ENCODE assay signal across 15 mouse cellular contexts in genomic region chr1:132121895-132122294, GRCm38 (mm10). TPM values are rescaled to one million over a fixed set of nuclear protein-coding genes. Genes with fewer than 3 reads are reported as not detected.
DNase-seq lines count a peak whose midpoint lies in the region; ATAC-seq and TF ChIP-seq lines count a peak whose summit lies in the region.
"Had no signal": no experiment of that assay in that cellular context is flagged by ENCODE, and none has a peak within 500 bp of the region (broad histone marks: within the 10 kb centered on the region; RNA-seq: fewer than 3 reads in every experiment).

No protein-coding gene starts in this region.

- no peaks in the 10 kb centered on the region for H3K36me3 ChIP-seq in forebrain, embryonic 16.5 days (ENCODE audit: control insufficient read depth, insufficient read depth)
- no peaks in the 10 kb centered on the region for H3K36me3 ChIP-seq in limb, embryonic 13.5 days
- H3K36me3 ChIP-seq: heart, embryonic 15.5 days; limb, embryonic 12.5 days; midbrain, embryonic 10.5 days had no signal

- H3K9me3 ChIP-seq in forebrain, embryonic 16.5 days (ENCODE audit: control insufficient read depth, low read length) = no peaks in the 10 kb centered on the region
- no peaks in the 10 kb centered on the region for H3K9me3 ChIP-seq in limb, embryonic 13.5 days
- H3K9me3 ChIP-seq: heart, embryonic 15.5 days; limb, embryonic 12.5 days; midbrain, embryonic 10.5 days had no signal

- H3K27ac ChIP-seq in gastrocnemius, adult 2 months = no peak overlapping the region
- H3K27ac ChIP-seq in forebrain, embryonic 16.5 days (ENCODE audit: low read length) = no peak overlapping the region
- H3K27ac ChIP-seq in limb, embryonic 13.5 days = no peak overlapping the region
- H3K27ac ChIP-seq: heart, adult 2 months; heart, embryonic 15.5 days; limb, embryonic 12.5 days; liver, embryonic 14.5 days; macrophage had no signal

- H3K4me3 ChIP-seq in gastrocnemius, adult 2 months = no peak overlapping the region
- H3K4me3 ChIP-seq in forebrain, embryonic 16.5 days (replicated peaks; ENCODE audit: low read length) = no peak overlapping the region
- no peak overlapping the region for H3K4me3 ChIP-seq in limb, embryonic 13.5 days
- H3K4me3 ChIP-seq: heart, adult 2 months; heart, embryonic 15.5 days; limb, embryonic 12.5 days; midbrain, embryonic 10.5 days had no signal

- ATAC-seq in forebrain, embryonic 16.5 days = peak; percentile 49
- 0 out of 2 replicates have a peak, but pooled peaks have one; percentile 17 for ATAC-seq in limb, embryonic 13.5 days (ENCODE audit: low FRiP score, low read depth)
- ATAC-seq: intestine, postnatal 0 days had no signal

- peaks cover 16% of the 10 kb centered on the region; the same call in 1 of the 2 replicates for H3K4me1 ChIP-seq in forebrain, embryonic 16.5 days (replicated peaks; ENCODE audit: control insufficient read depth, insufficient read depth, low read length)
- H3K4me1 ChIP-seq in limb, embryonic 13.5 days = peaks cover 12% of the 10 kb centered on the region; the same call in 1 of the 2 replicates

- H3K27me3 ChIP-seq in forebrain, embryonic 16.5 days (replicated peaks; ENCODE audit: control insufficient read depth, insufficient read depth, low read length) = no peaks in the 10 kb centered on the region
- H3K27me3 ChIP-seq in limb, embryonic 13.5 days = 0 out of 2 replicates have a peak, but pooled peaks cover 3% of the 10 kb centered on the region
- H3K27me3 ChIP-seq: heart, embryonic 15.5 days; limb, embryonic 12.5 days had no signal

- peak; percentile 33 for DNase-seq in gastrocnemius, postnatal 14 days
- no peak for DNase-seq in gastrocnemius, adult 2 months
- DNase-seq in right cerebral cortex, adult 18-20 months = peak; percentile 35
- DNase-seq in right cerebral cortex, postnatal 25 days = no peak
- no peak for DNase-seq in kidney, adult 11 months
- DNase-seq in adrenal gland, postnatal 36 days = no peak

- H3K4me2 ChIP-seq in forebrain, embryonic 16.5 days (ENCODE audit: low read length) = no peak overlapping the region
- no peak overlapping the region for H3K4me2 ChIP-seq in limb, embryonic 13.5 days (replicated peaks)
- H3K4me2 ChIP-seq: heart, embryonic 15.5 days; limb, embryonic 12.5 days had no signal

- WGBS in forebrain, embryonic 16.5 days = 63% methylated on average over 6 of the region's 6 CpGs
- 86% methylated on average over 6 of the region's 6 CpGs for WGBS in limb, embryonic 13.5 days

- no peak overlapping the region for H3K9ac ChIP-seq in forebrain, embryonic 16.5 days (replicated peaks; ENCODE audit: low read depth, low read length)
- H3K9ac ChIP-seq in limb, embryonic 13.5 days = no peak overlapping the region
- H3K9ac ChIP-seq: heart, embryonic 15.5 days; limb, embryonic 12.5 days; liver, embryonic 14.5 days had no signal

- no peak for TF ChIP-seq CTCF in gastrocnemius, adult 2 months (IDR thresholded peaks at IDR 0.05)

- intact Hi-C loops in gastrocnemius, postnatal 14 days (cut with DNase I; ENCODE audit: low total_unique reads) = loop anchor here (1.0 to 5.0 kb wide), 3 partner anchors 33 to 180 kb away; no protein-coding TSS in a partner anchor
- intact Hi-C loops in gastrocnemius, adult 2 months (cut with DNase I) = loop anchor here (1.0 to 5.0 kb wide), 2 partner anchors 33 to 115 kb away; no protein-coding TSS in a partner anchor

RNA-seq across cellular contexts. Expression of gene Cdk18, which starts 17.6 kb away (rescaled TPM):
- total RNA-seq in gastrocnemius, postnatal 14 days (2021) = 1 to 10 TPM in 1 of 2 experiments, under 1 TPM in 1; 0.92 to 1.6 TPM
- 1 to 10 TPM; 3.0 to 4.1 TPM for total RNA-seq in gastrocnemius, adult 2 months (2021)
- 0.48 and 1.9 TPM in 2 replicates for polyA plus RNA-seq in forebrain, embryonic 16.5 days (2015; fragmentation: Nextera tagmentation; extraction: Ambion mirVana)
- 2.7 and 3.6 TPM in 2 replicates for polyA plus RNA-seq in limb, embryonic 13.5 days (2015; fragmentation: Nextera tagmentation; extraction: Ambion mirVana)
- total RNA-seq in adrenal gland, postnatal 36 days (2021) = 10 to 100 TPM; 14.2 to 21.2 TPM

RNA-seq across cellular contexts. Expression of gene Mfsd4a, which starts 54.0 kb away (rescaled TPM):
- total RNA-seq in gastrocnemius, postnatal 14 days (2021) = 1 to 10 TPM; 2.0 to 2.2 TPM
- 1 to 10 TPM; 4.4 to 9.8 TPM for total RNA-seq in gastrocnemius, adult 2 months (2021)
- 10.9 and 11.2 TPM in 2 replicates for polyA plus RNA-seq in forebrain, embryonic 16.5 days (2015; fragmentation: Nextera tagmentation; extraction: Ambion mirVana)
- 10.3 and 11.0 TPM in 2 replicates for polyA plus RNA-seq in limb, embryonic 13.5 days (2015; fragmentation: Nextera tagmentation; extraction: Ambion mirVana)
- total RNA-seq in adrenal gland, postnatal 36 days (2021) = 10 to 100 TPM; 10.1 to 30.4 TPM

Comparison
In these comparisons a context has a peak if more than half of its experiments do, and no peak if none do; other contexts are left out.
1. DNase-seq: peak in gastrocnemius, postnatal 14 days (single experiment) and right cerebral cortex, adult 18-20 months (single experiment); none in gastrocnemius, adult 2 months (single experiment), right cerebral cortex, postnatal 25 days (single experiment), kidney, adult 11 months (single experiment) and adrenal gland, postnatal 36 days (0 of 2).